In the genomic region with DNA sequence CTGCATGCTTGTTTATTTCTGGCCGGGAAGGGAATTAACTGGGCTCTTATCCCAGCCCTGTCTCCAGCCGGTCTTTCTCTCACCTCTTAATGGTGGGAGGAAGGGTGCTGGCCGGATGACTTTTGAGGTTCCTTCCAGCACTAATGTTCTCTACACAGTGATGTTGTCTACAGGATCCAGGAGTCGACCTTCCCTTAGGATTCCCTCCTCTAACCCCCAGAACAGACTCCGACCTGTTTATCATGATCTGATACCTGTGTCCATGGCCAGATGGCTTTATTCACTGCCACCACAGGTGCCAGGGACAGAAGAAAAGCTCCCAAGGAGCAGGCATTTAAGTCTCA, we compare ENCODE assay signal across 17 mouse cellular contexts.
DNase-seq lines count a peak whose midpoint lies in the region; ATAC-seq lines count a peak whose summit lies in the region.
"Had no signal": no experiment of that assay in that cellular context is flagged by ENCODE, and none has a peak within 500 bp of the region (broad histone marks: within the 10 kb centered on the region; RNA-seq: fewer than 3 reads in every experiment).

No protein-coding gene starts in this region.

- H3K27me3 ChIP-seq in hindbrain, embryonic 16.5 days (replicated peaks; ENCODE audit: control insufficient read depth, insufficient read depth, low read length) = no peaks in the 10 kb centered on the region
- no peaks in the 10 kb centered on the region for H3K27me3 ChIP-seq in hindbrain, embryonic 11.5 days (ENCODE audit: control insufficient read depth, insufficient read depth, low read length)
- H3K27me3 ChIP-seq in limb, embryonic 10.5 days (ENCODE audit: low read depth, poor library complexity, severe bottlenecking) = no peaks in the 10 kb centered on the region
- H3K27me3 ChIP-seq: embryonic facial prominence, embryonic 12.5 days; forebrain, embryonic 12.5 days; hindbrain, embryonic 12.5 days; neural tube, embryonic 13.5 days had no signal

- no peaks in the 10 kb centered on the region for H3K36me3 ChIP-seq in hindbrain, embryonic 16.5 days (ENCODE audit: control insufficient read depth, insufficient read depth, low read length)
- H3K36me3 ChIP-seq in hindbrain, embryonic 11.5 days (ENCODE audit: control insufficient read depth, insufficient read depth, low read length) = no peaks in the 10 kb centered on the region
- no peaks in the 10 kb centered on the region for H3K36me3 ChIP-seq in limb, embryonic 10.5 days
- H3K36me3 ChIP-seq: embryonic facial prominence, embryonic 12.5 days; forebrain, embryonic 12.5 days; hindbrain, embryonic 12.5 days; neural tube, embryonic 13.5 days had no signal

- H3K4me2 ChIP-seq in hindbrain, embryonic 16.5 days (ENCODE audit: low read length) = no peak overlapping the region
- no peak overlapping the region for H3K4me2 ChIP-seq in hindbrain, embryonic 11.5 days (replicated peaks; ENCODE audit: low read depth, low read length)
- H3K4me2 ChIP-seq: embryonic facial prominence, embryonic 12.5 days; forebrain, embryonic 12.5 days; hindbrain, embryonic 12.5 days; neural tube, embryonic 13.5 days had no signal

- H3K4me1 ChIP-seq in hindbrain, embryonic 16.5 days (ENCODE audit: control insufficient read depth, insufficient read depth, low read depth, low read length) = no peaks in the 10 kb centered on the region
- H3K4me1 ChIP-seq in hindbrain, embryonic 11.5 days (replicated peaks; ENCODE audit: control insufficient read depth, insufficient read depth, low read length) = peaks cover 7% of the 10 kb centered on the region
- H3K4me1 ChIP-seq in limb, embryonic 10.5 days = peaks cover 70% of the 10 kb centered on the region

- no peak overlapping the region for H3K9ac ChIP-seq in hindbrain, embryonic 16.5 days (ENCODE audit: low read depth, low read length)
- H3K9ac ChIP-seq in hindbrain, embryonic 11.5 days (ENCODE audit: low read depth, low read length) = no peak overlapping the region
- H3K9ac ChIP-seq: embryonic facial prominence, embryonic 12.5 days; forebrain, embryonic 12.5 days; hindbrain, embryonic 12.5 days; neural tube, embryonic 13.5 days had no signal

- DNase-seq in cerebellum, postnatal 4 days (ENCODE audit: low spot score in 2 of 2) = no peak
- no peak for DNase-seq in hindbrain, embryonic 11.5 days (ENCODE audit: low spot score)
- DNase-seq in cerebellum, adult 11-12 months = peak; percentile 69
- DNase-seq in limb, embryonic 10.5 days (ENCODE audit: low spot score) = peak; percentile 46
- no peak for DNase-seq in left cerebral cortex, adult 18-20 months (ENCODE audit: low spot score in 2 of 2)
- no peak for DNase-seq in retina, postnatal 1 day
- DNase-seq: adrenal gland, adult 2 months; liver; lung, postnatal 4 days; thymus, adult 2 months had no signal

- no peaks in the 10 kb centered on the region for H3K9me3 ChIP-seq in hindbrain, embryonic 16.5 days (ENCODE audit: control insufficient read depth, low read length)
- no peaks in the 10 kb centered on the region for H3K9me3 ChIP-seq in hindbrain, embryonic 11.5 days (ENCODE audit: control insufficient read depth, low read length)
- H3K9me3 ChIP-seq in limb, embryonic 10.5 days (replicated peaks) = no peaks in the 10 kb centered on the region
- H3K9me3 ChIP-seq: embryonic facial prominence, embryonic 12.5 days; forebrain, embryonic 12.5 days; hindbrain, embryonic 12.5 days; neural tube, embryonic 13.5 days had no signal

- 59% methylated on average over 5 of the region's 5 CpGs for WGBS in hindbrain, embryonic 16.5 days
- WGBS in hindbrain, embryonic 11.5 days = 79% methylated on average over 5 of the region's 5 CpGs
- WGBS in limb, embryonic 10.5 days = 56% methylated on average over 5 of the region's 5 CpGs

- no peak overlapping the region for H3K27ac ChIP-seq in hindbrain, embryonic 16.5 days (ENCODE audit: low read depth, low read length)
- H3K27ac ChIP-seq in hindbrain, embryonic 11.5 days (ENCODE audit: low read depth, low read length) = no peak overlapping the region
- peak overlapping the region; percentile 93 for H3K27ac ChIP-seq in limb, embryonic 10.5 days
- H3K27ac ChIP-seq: forebrain, embryonic 12.5 days; hindbrain, embryonic 12.5 days; layer of hippocampus, adult 2 months had no signal

- H3K4me3 ChIP-seq in hindbrain, embryonic 16.5 days (ENCODE audit: low read length) = no peak overlapping the region
- no peak overlapping the region for H3K4me3 ChIP-seq in hindbrain, embryonic 11.5 days (ENCODE audit: low read depth, low read length)
- H3K4me3 ChIP-seq in limb, embryonic 10.5 days = no peak overlapping the region
- H3K4me3 ChIP-seq: embryonic facial prominence, embryonic 12.5 days; forebrain, embryonic 12.5 days; hindbrain, embryonic 12.5 days; layer of hippocampus, adult 2 months; neural tube, embryonic 13.5 days had no signal

- peak; percentile 80 for ATAC-seq in cerebellum, adult (ENCODE audit: insufficient number of reproducible peaks, low FRiP score, low TSS enrichment)
- peak; percentile 46; the same call in 1 of the 2 replicates for ATAC-seq in hindbrain, embryonic 16.5 days
- ATAC-seq in hindbrain, embryonic 11.5 days (ENCODE audit: low FRiP score) = no peak

Comparison
In these comparisons a context has a peak if more than half of its experiments do, and no peak if none do; other contexts are left out.
1. DNase-seq: peak in cerebellum, adult 11-12 months (single experiment) and limb, embryonic 10.5 days (single experiment); none in cerebellum, postnatal 4 days (0 of 2), hindbrain, embryonic 11.5 days (single experiment), left cerebral cortex, adult 18-20 months (0 of 2) and retina, postnatal 1 day (single experiment).